Mouse (Mus musculus): Measurements from ENCODE around the gene Csf2.

- TF ChIP-seq POLR2A (IDR thresholded peaks at IDR 0.05; ENCODE audit: borderline replicate concordance, extremely low read depth, insufficient read depth, insufficient read length, poor library complexity, severe bottlenecking) (no peak), CTCF (IDR thresholded peaks at IDR 0.05; ENCODE audit: borderline replicate concordance, extremely low read depth, insufficient read depth, insufficient read length) (no peak)
These were observed 33.4 kb downstream of the Csf2 start for GRCm38 (mm10) chr11:54216091-54216490.
